Mouse (Mus musculus): ENCODE results near the gene Gp1bb. TPM values are rescaled to one million over a fixed set of nuclear protein-coding genes. Genes with fewer than 3 reads are reported as not detected.

Gene Gp1bb
- total RNA-seq (2022), result 1 to 10 TPM in 1 of 4 experiments, under 1 TPM in 3; 0.28 to 1.9 (median 0.36) TPM

- no peak for DNase-seq (ENCODE audit: low spot score)
Measured at GRCm38 (mm10) chr16:18622019-18622418, at the start of gene Gp1bb. Gene Gp1bb, minus strand, starts transcription at chr16:18622403.

DNA sequence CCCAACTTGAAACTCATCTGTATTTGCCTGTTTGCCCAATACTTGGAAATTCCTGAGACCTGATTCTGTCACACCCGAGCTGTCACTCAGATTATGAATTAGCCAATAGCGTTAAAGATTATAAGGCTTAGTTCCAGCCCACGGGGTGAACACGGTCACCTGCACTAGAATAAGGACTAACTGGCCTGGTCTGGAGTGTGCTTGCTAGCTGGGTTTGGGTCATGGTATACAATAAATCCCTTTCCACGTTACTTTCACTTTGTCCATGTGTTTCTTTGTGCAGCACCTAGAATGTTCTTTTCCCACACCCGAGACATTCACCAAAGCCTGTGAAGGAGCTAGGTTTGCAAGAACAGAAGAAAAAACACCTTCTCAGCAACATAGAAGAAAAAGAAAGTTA is 47.7 kb upstream of the Gp1bb start:
- no peak for DNase-seq (ENCODE audit: low spot score)

DNA sequence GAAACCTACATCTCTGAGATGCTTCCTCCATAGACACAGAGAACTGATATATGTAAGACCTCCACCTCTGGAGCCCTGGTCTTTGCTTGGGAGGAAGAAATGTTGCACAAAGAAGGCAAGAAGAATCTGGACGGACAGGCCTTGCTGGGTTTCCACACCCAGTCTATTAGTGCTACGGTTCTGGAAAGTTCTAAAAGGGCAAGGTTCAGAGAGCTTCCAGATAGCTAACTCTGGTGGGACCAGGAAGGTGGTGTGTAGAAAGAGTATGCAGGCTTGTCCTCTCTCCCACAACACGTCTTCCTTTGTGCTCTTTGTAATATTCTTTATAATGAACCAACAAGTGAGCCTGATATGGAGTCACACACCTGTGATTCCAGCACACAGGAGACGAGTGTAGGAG is 36.4 kb upstream of the Gp1bb start:
- DNase-seq (ENCODE audit: low spot score), result no peak

GRCm38 (mm10) chr16:18655372-18656098 is 33.3 kb upstream of the Gp1bb start:
- no peak for DNase-seq (ENCODE audit: low spot score)

DNA sequence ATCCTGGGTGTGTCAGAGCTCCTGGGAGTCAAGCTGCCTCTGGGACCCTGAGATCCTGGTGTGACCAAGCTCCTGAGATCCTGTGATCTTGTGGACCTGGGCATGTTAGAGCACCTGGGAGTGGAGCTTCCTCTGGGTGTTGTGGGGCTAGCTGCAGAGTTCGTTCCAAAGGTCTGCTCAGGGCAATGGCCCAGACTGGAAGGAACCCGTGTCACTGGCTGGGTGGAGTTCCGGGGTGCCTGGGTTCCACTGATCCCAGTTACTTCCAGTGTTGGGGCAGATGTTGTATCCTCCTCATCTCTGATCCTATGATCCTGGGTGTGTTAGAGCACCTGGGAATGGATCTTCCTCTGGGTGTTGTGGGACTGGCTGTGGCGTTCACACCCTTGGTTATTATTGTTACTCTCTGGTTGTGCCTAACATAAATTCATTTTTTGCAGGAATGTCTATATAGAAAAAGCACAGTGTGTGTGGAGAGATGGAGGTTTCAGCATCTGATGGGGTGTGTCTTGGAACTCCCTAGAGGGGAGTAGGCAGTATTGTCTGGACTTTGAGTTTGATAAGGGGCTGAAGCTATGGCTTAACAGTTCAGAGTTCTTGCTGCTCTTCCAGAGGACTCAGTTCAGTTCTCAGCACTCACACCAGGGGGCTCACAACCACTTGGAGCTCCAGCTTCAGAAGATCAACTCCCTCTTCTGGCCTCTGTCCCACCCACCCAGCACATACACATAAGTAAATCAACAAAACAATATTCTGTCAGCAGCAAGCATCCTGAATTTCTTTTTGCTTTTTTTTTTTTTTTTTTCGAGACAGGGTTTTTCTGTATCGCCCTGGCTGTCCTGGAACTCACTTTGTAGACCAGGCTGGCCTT is 31.3 kb upstream of the Gp1bb start:
- DNase-seq (ENCODE audit: low spot score), result no peak

DNA sequence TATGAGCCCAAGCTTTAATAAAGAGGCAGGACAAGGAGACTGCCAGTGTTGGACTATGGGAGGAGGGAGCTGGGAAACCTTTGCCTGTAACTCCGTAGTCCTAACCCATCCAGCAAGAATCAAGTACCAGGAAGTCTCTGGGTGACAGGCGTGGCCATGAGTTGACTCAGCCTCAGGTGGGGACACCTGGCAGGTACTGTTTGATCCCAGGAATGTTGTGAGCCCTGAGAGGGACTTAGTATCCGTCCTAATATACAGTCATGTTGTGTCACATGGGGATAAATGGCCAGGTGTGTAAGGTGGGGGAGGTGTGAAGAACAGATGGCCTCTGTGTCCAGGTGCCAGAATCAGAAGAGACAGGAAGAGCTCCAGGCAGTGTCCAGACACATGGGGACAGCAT is 26.9 kb upstream of the Gp1bb start:
- DNase-seq (ENCODE audit: low spot score), result no peak

- DNase-seq (ENCODE audit: low spot score), result no peak
Measured at GRCm38 (mm10) chr16:18645329-18645728, 23.1 kb upstream of the Gp1bb start.

DNA sequence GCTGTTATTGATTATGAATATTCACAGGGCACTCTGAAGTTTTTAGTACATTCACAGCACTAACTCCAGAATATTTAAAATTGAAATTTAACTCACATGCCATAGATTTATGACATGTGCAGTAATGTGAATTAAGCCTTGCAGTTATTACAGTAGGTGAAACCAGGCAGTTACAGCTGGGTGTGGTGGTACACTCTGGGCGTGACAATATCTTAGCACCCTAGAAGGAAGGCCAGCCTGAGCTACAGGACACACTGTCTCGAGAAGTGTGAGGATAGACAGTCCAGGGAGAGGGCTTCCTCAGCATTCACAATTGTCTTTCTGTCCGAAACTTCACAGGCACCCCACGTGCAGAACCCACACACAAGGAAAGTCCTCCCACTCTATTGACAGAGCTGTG is 22.3 kb upstream of the Gp1bb start:
- no peak for DNase-seq (ENCODE audit: low spot score)

DNA sequence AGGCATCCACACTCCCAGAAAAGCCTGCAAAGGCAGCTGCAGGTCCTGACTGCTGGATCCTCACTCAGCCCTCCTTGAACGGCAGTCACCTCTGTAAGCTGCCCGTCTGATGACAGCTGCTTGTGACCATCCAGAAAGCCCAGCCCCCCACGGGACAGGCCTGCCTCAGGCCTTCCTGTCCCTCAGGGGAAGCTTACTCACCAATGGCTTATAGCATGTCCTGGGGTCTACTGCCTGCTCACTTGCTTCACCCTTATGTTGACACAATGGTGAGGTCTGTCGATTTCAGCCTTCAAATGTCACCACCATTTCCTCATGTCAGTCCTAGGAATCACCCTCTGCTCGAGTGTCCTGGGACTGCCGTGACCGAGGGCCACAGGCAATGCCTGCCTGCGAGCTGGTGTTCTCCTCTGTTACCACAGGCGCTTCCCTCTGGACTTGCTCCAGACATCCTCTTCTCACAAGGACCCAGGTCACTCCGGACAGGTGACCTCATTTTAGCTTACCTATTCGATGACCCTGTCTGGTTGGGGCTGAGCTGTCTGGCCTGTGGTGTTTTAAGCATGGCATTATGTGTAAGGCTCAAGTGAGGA is 21.3 kb upstream of the Gp1bb start:
- DNase-seq (ENCODE audit: low spot score), result no peak

DNA sequence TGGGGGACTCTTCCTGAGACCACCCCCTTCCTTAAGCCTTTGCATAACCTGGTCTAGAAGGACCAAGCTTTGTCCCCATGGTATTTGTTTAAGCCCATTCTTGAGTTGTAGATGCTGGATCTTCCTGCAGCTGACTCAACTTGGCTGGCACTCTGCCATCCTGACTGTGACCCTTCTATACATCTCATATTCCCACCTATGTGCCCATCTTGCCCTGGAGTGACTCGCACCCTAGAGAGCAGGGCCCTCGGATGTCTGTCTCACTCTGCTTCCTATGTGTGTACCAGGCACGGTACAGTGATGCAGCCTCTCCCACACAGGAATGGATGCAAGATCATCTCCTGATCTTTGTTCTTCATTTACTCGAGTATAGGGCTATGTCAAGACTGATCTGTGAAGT is 20.7 kb upstream of the Gp1bb start:
- no peak for DNase-seq (ENCODE audit: low spot score)

DNA sequence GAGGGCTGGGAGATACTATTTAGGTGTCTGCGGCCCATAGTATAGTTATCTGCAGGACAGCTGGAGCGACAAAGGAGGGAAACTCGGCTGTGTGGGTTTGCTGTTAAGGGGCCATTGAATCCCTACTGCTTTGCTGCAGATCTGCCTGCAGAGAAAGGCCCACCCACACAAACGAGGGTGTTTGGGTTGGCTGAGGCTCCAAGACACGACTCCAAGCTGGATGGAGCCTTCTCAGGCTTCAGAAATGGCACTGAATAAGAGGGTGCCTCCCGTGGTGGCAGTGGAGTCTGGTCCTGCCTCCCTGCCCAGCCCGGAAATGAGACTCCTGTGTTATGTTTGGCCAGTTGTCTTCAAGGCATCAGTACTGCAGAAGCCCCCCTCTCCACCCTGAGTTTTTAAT is 20.1 kb upstream of the Gp1bb start:
- DNase-seq (ENCODE audit: low spot score), result no peak

DNA sequence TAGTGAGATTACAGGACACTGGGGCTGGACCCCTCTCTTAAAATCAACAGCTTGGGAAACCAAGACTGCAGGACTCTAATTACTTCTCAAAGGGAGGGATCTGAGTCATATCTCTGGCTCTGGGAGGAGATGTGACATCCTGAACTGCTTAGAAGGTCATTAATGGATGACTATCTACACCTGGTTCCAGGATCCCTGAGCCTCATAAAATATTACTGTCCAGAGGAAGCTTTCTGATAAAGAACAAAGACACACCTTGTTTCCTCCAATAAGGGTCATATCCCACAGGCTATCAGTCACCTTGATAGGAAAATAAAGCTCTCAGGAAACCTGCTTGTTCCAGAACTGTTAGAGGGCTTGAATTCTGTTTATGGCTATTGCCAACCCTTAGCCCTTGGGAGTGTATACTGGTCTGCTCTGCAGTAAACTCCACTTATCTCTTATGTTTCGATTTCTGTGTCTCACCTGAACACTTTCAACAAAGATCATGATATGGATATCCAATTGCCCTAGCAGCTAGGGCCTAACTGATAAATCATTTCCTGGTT is 17.3 kb upstream of the Gp1bb start:
- no peak for DNase-seq (ENCODE audit: low spot score)

DNA sequence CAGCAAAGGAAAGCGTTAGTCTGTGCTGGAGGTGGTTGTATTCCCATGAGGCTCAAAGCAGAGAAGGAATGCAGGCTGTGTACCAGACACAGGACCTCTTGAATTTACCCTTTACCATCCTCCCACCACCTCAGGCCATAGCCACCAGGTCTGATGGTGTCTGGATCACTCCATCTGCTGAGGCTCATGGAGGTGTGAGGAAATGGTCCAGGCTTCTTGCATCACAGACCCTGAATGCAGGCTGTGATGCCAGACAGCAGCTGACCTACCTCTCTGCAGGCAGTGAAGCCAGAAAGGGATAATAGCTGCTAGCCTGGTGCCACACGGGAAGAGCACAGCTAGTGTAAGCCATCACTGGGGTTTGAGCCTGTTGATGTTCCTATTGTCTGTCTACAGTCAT is 16.2 kb upstream of the Gp1bb start:
- DNase-seq (ENCODE audit: low spot score), result no peak

DNA sequence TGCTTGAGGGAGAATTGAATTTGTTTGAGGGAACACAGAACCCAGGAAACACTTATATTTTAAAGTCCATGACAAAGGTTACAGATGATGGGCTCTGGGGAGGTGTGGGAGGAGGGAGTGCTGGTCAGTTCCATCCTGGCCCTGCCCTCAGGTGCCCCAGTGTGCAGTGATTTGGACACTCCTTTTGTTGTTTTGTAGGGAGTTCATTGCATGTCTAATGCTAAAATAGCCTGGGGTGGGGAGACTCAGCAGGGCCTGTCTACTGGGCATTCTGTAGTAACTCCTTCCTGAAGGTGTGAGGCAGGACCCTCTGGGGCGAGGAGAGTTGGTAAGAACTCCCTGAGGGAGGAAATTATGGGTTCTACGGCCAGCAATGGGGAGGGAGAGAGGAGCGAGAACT is 14.6 kb upstream of the Gp1bb start:
- no peak for DNase-seq (ENCODE audit: low spot score)

GRCm38 (mm10) chr16:18636401-18636800 is 14.2 kb upstream of the Gp1bb start:
- DNase-seq (ENCODE audit: low spot score), result no peak

DNA sequence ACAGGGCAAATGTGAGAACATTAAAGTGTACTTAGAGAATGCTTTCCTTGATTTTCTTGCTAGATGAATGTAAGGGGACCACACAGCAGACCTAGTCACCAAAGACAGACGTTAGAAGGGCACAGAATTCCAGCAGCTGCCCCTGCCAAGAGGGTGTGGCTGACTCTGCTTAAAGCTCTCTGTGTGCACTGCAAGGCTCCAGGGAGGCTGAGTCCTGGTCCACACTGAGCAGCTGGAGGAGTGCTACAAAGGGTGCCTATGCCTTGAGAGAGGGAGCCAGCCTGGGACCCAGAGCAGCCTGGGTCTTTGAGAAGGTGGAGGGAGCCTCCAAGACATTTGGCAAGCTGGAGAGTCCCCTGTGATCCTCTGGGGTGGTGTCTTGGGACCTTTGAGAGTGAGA is 11.1 kb upstream of the Gp1bb start:
- DNase-seq (ENCODE audit: low spot score), result no peak

GRCm38 (mm10) chr16:18632816-18633215 is 10.6 kb upstream of the Gp1bb start:
- DNase-seq (ENCODE audit: low spot score), result no peak

GRCm38 (mm10) chr16:18632059-18632458 is 9.9 kb upstream of the Gp1bb start:
- DNase-seq (ENCODE audit: low spot score), result no peak

DNA sequence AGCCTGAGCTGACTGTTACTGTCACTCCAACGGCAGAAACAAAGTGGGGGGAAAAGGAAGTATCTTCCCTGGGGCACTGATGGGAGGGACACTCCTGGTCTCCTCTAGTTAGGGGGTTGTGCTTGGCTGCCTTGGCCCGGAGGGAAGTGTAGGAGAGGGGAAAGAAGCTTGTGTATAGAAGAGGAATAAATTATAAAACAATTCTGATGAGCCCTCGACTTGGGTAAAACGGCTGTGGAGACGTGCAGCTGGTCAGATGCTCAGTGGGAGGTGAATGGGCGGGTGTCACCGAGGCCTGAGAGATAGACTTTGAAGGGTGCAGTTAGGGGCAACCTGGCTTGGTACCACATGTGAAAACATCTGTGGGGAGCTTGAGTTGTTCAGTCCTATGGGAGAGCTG is 8.9 kb upstream of the Gp1bb start:
- no peak for DNase-seq (ENCODE audit: low spot score)

- no peak for DNase-seq (ENCODE audit: low spot score)
Measured at GRCm38 (mm10) chr16:18630291-18630690, 8.1 kb upstream of the Gp1bb start.

DNA sequence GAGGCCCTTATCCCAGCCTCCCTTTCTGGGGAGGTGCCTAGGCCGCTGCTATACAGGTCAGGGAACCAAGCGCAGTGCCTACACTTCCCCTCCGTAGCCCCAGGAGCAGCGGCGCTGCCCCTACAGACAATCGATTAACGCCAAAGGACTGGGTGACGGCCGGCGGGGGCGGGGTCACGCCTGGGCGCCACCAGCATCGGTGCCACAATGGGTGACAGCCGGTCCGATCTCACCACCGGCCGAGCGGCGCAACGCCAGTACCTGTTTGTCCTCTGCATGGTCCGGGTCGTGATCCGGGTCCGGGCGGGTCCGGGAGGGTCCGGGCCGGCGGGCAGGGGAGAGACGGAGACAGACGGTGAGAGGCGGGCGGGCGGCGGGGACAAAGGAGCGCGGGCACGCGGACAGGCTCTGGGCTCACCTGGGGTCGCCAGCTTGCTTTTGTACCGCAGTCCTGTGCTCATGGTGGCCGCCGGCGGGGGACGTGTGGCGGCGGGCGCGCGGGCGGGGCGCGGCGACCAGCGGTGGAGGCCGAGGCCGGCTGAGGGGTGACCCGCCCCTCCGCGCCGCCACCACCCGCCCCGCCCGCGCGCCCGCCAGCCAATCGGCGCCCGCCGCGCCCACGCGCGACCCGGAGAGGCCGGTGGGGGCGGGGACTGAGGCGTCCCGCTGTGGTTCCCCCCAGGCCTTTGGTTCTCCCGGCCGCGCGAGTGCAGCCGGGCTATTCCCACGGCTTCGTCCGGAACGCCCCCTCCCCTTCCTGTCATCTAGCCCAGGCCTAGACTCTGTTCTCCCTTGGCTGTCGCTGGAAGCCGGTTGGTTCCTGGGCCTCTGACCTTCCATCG is 7.4 kb upstream of the Gp1bb start, which contains the start of gene Sept5:
Gene Sept5 (minus strand): TSS at position 565 of the 842 bp plus-strand sequence.
- peak; percentile 46 for DNase-seq (ENCODE audit: low spot score)
